13 mouse cellular contexts compared by ENCODE assay signal in genomic region chr4:44582687-44583086, GRCm38 (mm10).
"Had no signal": no experiment of that assay in that cellular context is flagged by ENCODE, and none has a peak within 500 bp of the region (broad histone marks: within the 10 kb centered on the region; RNA-seq: fewer than 3 reads in every experiment).

No protein-coding gene starts in this region.

- H3K4me1 ChIP-seq: megakaryocyte, embryonic 14.5 days; midbrain, embryonic 13.5 days; midbrain, embryonic 15.5 days had no signal

- H3K4me2 ChIP-seq: lung, embryonic 14.5 days; midbrain, embryonic 11.5 days; midbrain, embryonic 13.5 days; midbrain, embryonic 15.5 days; neural tube, embryonic 12.5 days had no signal

- H3K27me3 ChIP-seq: midbrain, embryonic 15.5 days had no signal

- H3K9ac ChIP-seq: lung, embryonic 14.5 days; midbrain, embryonic 13.5 days; midbrain, embryonic 15.5 days; neural tube, embryonic 12.5 days had no signal

- H3K9me3 ChIP-seq: megakaryocyte, embryonic 14.5 days; midbrain, embryonic 13.5 days; midbrain, embryonic 15.5 days; neural tube, embryonic 12.5 days had no signal

- H3K4me3 ChIP-seq: megakaryocyte, embryonic 14.5 days; midbrain, embryonic 13.5 days; midbrain, embryonic 15.5 days; neural tube, embryonic 12.5 days had no signal

- ATAC-seq: midbrain, embryonic 13.5 days; midbrain, embryonic 15.5 days had no signal

- DNase-seq: lung, adult 18-20 months; lung, embryonic 14.5 days; lung, postnatal 10 days; lung, postnatal 4 days; right cerebral cortex, postnatal 14 days; thymus, adult 18-20 months; thymus, postnatal 14 days; thymus, postnatal 36 days had no signal

- H3K36me3 ChIP-seq: midbrain, embryonic 13.5 days; midbrain, embryonic 15.5 days; neural tube, embryonic 12.5 days had no signal

- H3K27ac ChIP-seq: midbrain, embryonic 13.5 days; midbrain, embryonic 15.5 days; neural tube, embryonic 12.5 days had no signal
